Mouse (Mus musculus) midbrain, embryonic 12.5 days (tissue): Measurements from ENCODE around the gene Ccdc14. TPM values are rescaled to one million over a fixed set of nuclear protein-coding genes. Genes with fewer than 3 reads are reported as not detected.
A peak's percentile ranks its signal among the peaks of the same experiment; 100 is the strongest.

Experiments used
- ATAC-seq: fragments of 200-750 bp; cut with Nextera tagmentation; 2 replicates; pipeline ENCODE4 v1.8.0; 2017; ENCODE audit warnings: low read depth, moderate TSS enrichment, moderate library complexity; ENCODE audit not compliant: low FRiP score
- H3K27ac ChIP-seq: fragments of 300-500 bp; sonication (generic); replicated peaks from 2 replicates; pipeline ENCODE4 v1.5.1; 2016; ENCODE audit warnings: mild to moderate bottlenecking
- H3K27me3 ChIP-seq: fragments of 300-500 bp; sonication (generic); 2 replicates; pipeline ENCODE4 v1.6.1; 2016; ENCODE audit warnings: mild to moderate bottlenecking
- H3K36me3 ChIP-seq: fragments of 300-500 bp; sonication (generic); 2 replicates; pipeline ENCODE4 v1.6.1; 2016
- H3K4me1 ChIP-seq: fragments of 300-500 bp; sonication (generic); 2 replicates; pipeline ENCODE4 v1.6.1; 2016
- H3K4me2 ChIP-seq: fragments of 300-500 bp; sonication (generic); replicated peaks from 2 replicates; pipeline ENCODE4 v1.6.1; 2016; ENCODE audit warnings: mild to moderate bottlenecking, moderate library complexity
- H3K4me3 ChIP-seq: fragments of 300-500 bp; sonication (generic); 2 replicates; pipeline ENCODE4 v1.5.1; 2016; ENCODE audit warnings: mild to moderate bottlenecking
- H3K9ac ChIP-seq: fragments of 300-500 bp; sonication (generic); replicated peaks from 2 replicates; pipeline ENCODE4 v1.6.1; 2016; ENCODE audit warnings: mild to moderate bottlenecking, moderate library complexity
- H3K9me3 ChIP-seq: fragments of 300-500 bp; sonication (generic); 2 replicates; pipeline ENCODE4 v1.6.1; 2016; ENCODE audit warnings: mild to moderate bottlenecking
- WGBS: fragments of 180-500 bp; shearing (Covaris S2); methylation state at CpG from one replicate; pipeline ENCODE4 v1.1.7; 2016; 5-methylcytosine and 5-hydroxymethylcytosine counted together
- polyA plus RNA-seq: library from polyadenylated mRNA; unstranded; fragments of >200 nt; fragmentation: Nextera tagmentation; extraction: Ambion mirVana; gene quantifications from 2 replicates; pipeline ENCODE4 v1.2.1, GENCODE M21; 2016

The Ccdc14 gene
- polyA plus RNA-seq, 1 experiment from 2014 or later, result 8.9 TPM

GRCm38 (mm10) chr16:34763959-34764591 lies 73.7 kb downstream of the Ccdc14 start:
- H3K4me3 ChIP-seq, result no peak overlapping the region
- 77% methylated on average over 9 of the region's 9 CpGs for WGBS
- no peak overlapping the region for H3K4me2 ChIP-seq
- H3K4me1 ChIP-seq, result no peaks in the 10 kb centered on the region
- peaks cover 21% of the 10 kb centered on the region for H3K27me3 ChIP-seq
- H3K9ac ChIP-seq, result no peak overlapping the region
- no peaks in the 10 kb centered on the region for H3K36me3 ChIP-seq
- no peak overlapping the region for H3K27ac ChIP-seq
- no peak for ATAC-seq
- H3K9me3 ChIP-seq, result no peaks in the 10 kb centered on the region

GRCm38 (mm10) chr16:34765666-34766065 lies 75.2 kb downstream of the Ccdc14 start:
- Histone ChIP-seq H3K9ac (no peak overlapping the region), H3K9me3 (no peaks in the 10 kb centered on the region), H3K27me3 (peaks cover 36% of the 10 kb centered on the region), H3K4me1 (no peaks in the 10 kb centered on the region), H3K27ac (no peak overlapping the region), H3K36me3 (no peaks in the 10 kb centered on the region), H3K4me3 (no peak overlapping the region), H3K4me2 (no peak overlapping the region)
- WGBS, result 73% methylated on average over 1 of the region's 1 CpGs
- ATAC-seq, result no peak

- no peak for ATAC-seq
- no peaks in the 10 kb centered on the region for H3K4me1 ChIP-seq
- peaks cover 39% of the 10 kb centered on the region for H3K27me3 ChIP-seq
- no peak overlapping the region for H3K4me3 ChIP-seq
- no peaks in the 10 kb centered on the region for H3K9me3 ChIP-seq
- no peaks in the 10 kb centered on the region for H3K36me3 ChIP-seq
- H3K27ac ChIP-seq, result no peak overlapping the region
- no peak overlapping the region for H3K4me2 ChIP-seq
- H3K9ac ChIP-seq, result no peak overlapping the region
- WGBS, result 93% methylated on average over 1 of the region's 1 CpGs
These were observed 75.8 kb downstream of the Ccdc14 start for GRCm38 (mm10) chr16:34766193-34766592.

GRCm38 (mm10) chr16:34767443-34767842 lies 77.0 kb downstream of the Ccdc14 start:
- WGBS, result 93% methylated on average over 2 of the region's 2 CpGs

GRCm38 (mm10) chr16:34768436-34768835 lies 78.0 kb downstream of the Ccdc14 start:
- Histone ChIP-seq H3K4me1 (peaks cover 11% of the 10 kb centered on the region), H3K27ac (no peak overlapping the region), H3K9me3 (no peaks in the 10 kb centered on the region), H3K9ac (no peak overlapping the region), H3K4me2 (no peak overlapping the region), H3K36me3 (no peaks in the 10 kb centered on the region), H3K27me3 (peaks cover 42% of the 10 kb centered on the region), H3K4me3 (no peak overlapping the region)
- no peak for ATAC-seq
- WGBS, result 50% methylated on average over 4 of the region's 4 CpGs

More at GRCm38 (mm10) chr16:34767443-34767842, 77.0 kb downstream of the Ccdc14 start:
- H3K9me3 ChIP-seq, result no peaks in the 10 kb centered on the region
- H3K4me3 ChIP-seq, result no peak overlapping the region
- no peaks in the 10 kb centered on the region for H3K36me3 ChIP-seq
- no peak for ATAC-seq
- H3K4me2 ChIP-seq, result no peak overlapping the region
- no peak overlapping the region for H3K27ac ChIP-seq
- peaks cover 42% of the 10 kb centered on the region for H3K27me3 ChIP-seq
- H3K9ac ChIP-seq, result no peak overlapping the region
- peaks cover 1% of the 10 kb centered on the region for H3K4me1 ChIP-seq

- no peak overlapping the region for H3K4me2 ChIP-seq
- no peak for ATAC-seq
- H3K27ac ChIP-seq, result no peak overlapping the region
- H3K27me3 ChIP-seq, result peaks cover 47% of the 10 kb centered on the region
- WGBS, result 85% methylated on average over 4 of the region's 4 CpGs
- H3K4me3 ChIP-seq, result no peak overlapping the region
- no peaks in the 10 kb centered on the region for H3K9me3 ChIP-seq
- no peaks in the 10 kb centered on the region for H3K36me3 ChIP-seq
- peaks cover 14% of the 10 kb centered on the region for H3K4me1 ChIP-seq
- H3K9ac ChIP-seq, result no peak overlapping the region
These were observed 79.7 kb downstream of the Ccdc14 start for GRCm38 (mm10) chr16:34770127-34770526.

GRCm38 (mm10) chr16:34772445-34773032 lies 82.1 kb downstream of the Ccdc14 start:
- Histone ChIP-seq H3K36me3 (no peaks in the 10 kb centered on the region), H3K4me1 (peaks cover 14% of the 10 kb centered on the region), H3K9ac (no peak overlapping the region), H3K27ac (no peak overlapping the region), H3K4me2 (0 out of 2 replicates have a peak overlapping the region, but pooled peaks have one; percentile 14), H3K9me3 (no peaks in the 10 kb centered on the region), H3K4me3 (no peak overlapping the region), H3K27me3 (peaks cover 38% of the 10 kb centered on the region)
- ATAC-seq, result peak; percentile 74
- 13% methylated on average over 4 of the region's 4 CpGs for WGBS

Other genes starting within 250 kb of the Ccdc14 start
- 28.9 and 31.9 TPM in 2 replicates for gene Kalrn, start 117.1 kb upstream of the Ccdc14 start, polyA plus RNA-seq
- gene Ropn1, start 40.7 kb upstream of the Ccdc14 start, polyA plus RNA-seq, result not detected in 2 replicates
- 7.9 and 8.1 TPM in 2 replicates for gene Mylk, start 54.6 kb downstream of the Ccdc14 start, polyA plus RNA-seq